Mouse (Mus musculus) olfactory bulb, adult 2 months (tissue): ENCODE data around the gene Trmt1. TPM values are rescaled to one million over a fixed set of nuclear protein-coding genes. Genes with fewer than 3 reads are reported as not detected.
A peak's percentile ranks its signal among the peaks of the same experiment; 100 is the strongest.

ENCODE experiments used
- H3K27ac ChIP-seq: fragments of 200-500 bp; 2 replicates; pipeline ENCODE4 v1.5.1; 2012; ENCODE audit warnings: low read depth, low read length; ENCODE audit not compliant: insufficient read depth
- H3K4me1 ChIP-seq: fragments of 200-500 bp; 2 replicates; pipeline ENCODE4 v1.6.1; 2012; ENCODE audit warnings: low read length; ENCODE audit not compliant: control insufficient read depth, insufficient read depth
- H3K4me3 ChIP-seq: fragments of 200-500 bp; 2 replicates; pipeline ENCODE4 v1.5.1; 2012; ENCODE audit warnings: mild to moderate bottlenecking, low read depth, low read length, moderate library complexity; ENCODE audit not compliant: insufficient read depth
- CTCF ChIP-seq: fragments of 200-500 bp; IDR thresholded peaks from 2 replicates; pipeline ENCODE4 v1.5.1; 2012; ENCODE audit warnings: low read depth, mild to moderate bottlenecking, low read length, moderate library complexity; ENCODE audit not compliant: insufficient read depth
- POLR2A ChIP-seq: fragments of 200-500 bp; IDR thresholded peaks from 2 replicates; pipeline ENCODE4 v1.6.1; 2012; ENCODE audit warnings: mild to moderate bottlenecking, low read depth, low read length, moderate library complexity; ENCODE audit not compliant: insufficient read depth
- WGBS: fragments of 180-500 bp; shearing (Covaris S2); methylation state at CpG from one replicate; pipeline ENCODE4 v1.1.7; 2018; 5-methylcytosine and 5-hydroxymethylcytosine counted together
- polyA plus RNA-seq: library from polyadenylated mRNA; stranded (reverse); fragments of >200 nt; gene quantifications from 2 replicates; pipeline ENCODE4 v1.2.4, GENCODE M21; 2012; ENCODE audit warnings: low replicate concordance; ENCODE audit not compliant: missing spikeins, insufficient read depth, insufficient read length

Trmt1 gene
- polyA plus RNA-seq, 1 experiment = not detected

DNA sequence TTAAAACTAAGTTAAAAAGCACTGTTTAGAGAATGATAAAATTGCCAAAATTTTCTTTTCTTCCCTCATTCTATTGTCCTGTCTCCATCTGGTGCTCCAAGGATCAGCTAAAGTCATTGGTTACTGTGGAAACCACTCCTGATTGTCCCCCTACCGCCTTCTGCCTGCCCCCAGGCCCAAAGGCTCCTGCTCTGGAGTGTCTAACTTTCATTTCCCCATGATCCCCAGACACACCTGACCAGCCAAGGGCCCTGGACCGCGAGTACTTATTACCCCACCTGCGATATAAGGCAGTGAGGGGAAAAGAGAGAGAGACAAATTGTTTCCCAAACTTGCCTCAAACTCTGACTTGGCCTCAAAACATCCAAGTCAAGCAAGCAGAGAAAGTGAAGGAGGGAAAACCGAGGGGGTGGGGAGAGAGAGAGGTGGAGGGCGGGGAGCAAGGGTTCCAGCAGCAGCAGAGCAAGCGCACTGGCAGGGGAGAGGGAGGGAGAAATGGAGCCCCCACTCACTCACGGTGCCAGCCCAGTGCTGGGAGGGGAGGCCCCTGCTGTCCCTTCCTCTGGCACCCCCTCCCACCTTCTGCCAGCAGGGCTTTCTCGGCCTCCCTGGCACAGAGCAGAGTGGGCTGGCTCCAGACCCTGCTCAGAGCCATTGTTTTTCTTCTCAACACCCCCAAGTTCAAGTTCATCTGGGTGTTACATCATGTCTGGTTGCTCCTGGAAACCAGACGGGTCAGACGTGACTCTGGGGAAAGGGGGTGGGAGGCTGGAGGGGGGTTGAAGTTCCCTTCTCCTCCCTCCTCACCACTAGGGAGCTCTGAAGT, 26.0 kb downstream of the Trmt1 start:
- 36% methylated on average over 11 of the region's 11 CpGs for WGBS
- peaks cover 46% of the 10 kb centered on the region for H3K4me1 ChIP-seq
- 0 out of 2 replicates have a peak overlapping the region, but pooled peaks have one; percentile 25 for H3K27ac ChIP-seq
- TF ChIP-seq CTCF = no peak
- TF ChIP-seq POLR2A = no peak
- H3K4me3 ChIP-seq = no peak overlapping the region

DNA sequence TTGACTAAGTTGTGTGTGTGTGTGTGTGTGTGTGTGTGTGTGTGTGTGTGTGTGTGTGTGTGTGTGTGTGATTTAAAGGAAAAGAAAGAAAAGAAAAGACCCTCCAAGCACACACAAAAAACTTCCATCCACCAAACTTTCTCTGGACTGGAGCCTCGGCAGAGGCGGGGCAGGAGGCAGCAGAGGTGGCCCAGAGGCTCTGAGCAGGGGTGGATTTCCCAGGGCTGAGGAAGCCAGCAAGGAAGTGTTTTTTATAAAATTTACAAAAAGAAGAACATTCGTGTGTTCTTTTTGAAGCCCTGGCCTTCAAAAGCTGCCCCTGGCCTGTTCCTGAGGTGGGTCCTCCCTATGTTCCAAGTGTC, 26.6 kb downstream of the Trmt1 start:
- H3K4me3 ChIP-seq = no peak overlapping the region
- peaks cover 44% of the 10 kb centered on the region for H3K4me1 ChIP-seq
- 0 out of 2 replicates have a peak overlapping the region, but pooled peaks have one; percentile 55 for H3K27ac ChIP-seq
- TF ChIP-seq POLR2A (no peak), CTCF (no peak)
- WGBS = 52% methylated on average over 3 of the region's 3 CpGs

DNA sequence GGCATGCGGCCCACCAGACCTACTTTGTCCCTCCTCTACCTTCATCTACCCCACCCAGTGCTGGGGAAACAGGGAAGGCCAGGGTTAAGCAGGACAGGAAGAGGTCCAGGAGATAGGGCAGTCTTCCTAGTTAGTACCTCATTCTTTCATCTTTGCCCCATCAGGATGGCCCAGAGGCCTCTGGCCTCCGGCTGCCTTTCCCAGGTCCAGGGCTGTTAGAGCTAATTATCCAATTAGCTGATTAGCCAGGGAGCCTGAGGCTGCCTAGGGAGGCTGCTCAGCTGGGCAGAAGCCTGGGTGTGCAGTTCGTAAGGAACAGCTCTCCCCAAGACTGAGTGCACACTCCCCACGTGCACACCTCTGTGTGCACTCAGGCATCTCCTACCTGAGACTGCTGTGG, 27.3 kb downstream of the Trmt1 start:
- WGBS = 59% methylated on average over 4 of the region's 4 CpGs
- Histone ChIP-seq H3K4me1 (peaks cover 44% of the 10 kb centered on the region), H3K27ac (0 out of 2 replicates have a peak overlapping the region, but pooled peaks have one; percentile 55), H3K4me3 (no peak overlapping the region)
- TF ChIP-seq POLR2A = no peak
- no peak for TF ChIP-seq CTCF

DNA sequence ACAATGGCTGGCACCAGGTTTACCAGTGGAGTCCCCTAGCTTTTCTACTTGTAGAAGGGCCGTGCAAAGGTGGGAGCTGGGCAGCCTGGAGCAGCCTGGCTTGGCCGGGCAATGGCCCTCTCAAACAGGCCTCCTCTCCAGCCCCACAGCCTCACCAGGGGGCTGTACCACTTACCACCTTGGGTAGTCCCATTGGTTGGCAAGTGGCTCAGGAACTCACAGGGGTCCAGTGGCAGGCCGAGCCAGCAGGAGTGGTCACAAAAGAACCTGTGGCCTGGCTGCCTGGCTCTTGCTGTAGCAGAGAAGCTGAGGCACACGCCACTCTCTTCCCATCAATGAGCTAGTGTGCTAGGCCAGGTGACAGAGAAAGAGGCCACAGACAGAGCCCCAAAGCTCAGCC, 28.1 kb downstream of the Trmt1 start:
- Histone ChIP-seq H3K4me1 (peaks cover 41% of the 10 kb centered on the region), H3K27ac (no peak overlapping the region), H3K4me3 (no peak overlapping the region)
- TF ChIP-seq POLR2A = no peak
- no peak for TF ChIP-seq CTCF
- WGBS = 66% methylated on average over 4 of the region's 4 CpGs

DNA sequence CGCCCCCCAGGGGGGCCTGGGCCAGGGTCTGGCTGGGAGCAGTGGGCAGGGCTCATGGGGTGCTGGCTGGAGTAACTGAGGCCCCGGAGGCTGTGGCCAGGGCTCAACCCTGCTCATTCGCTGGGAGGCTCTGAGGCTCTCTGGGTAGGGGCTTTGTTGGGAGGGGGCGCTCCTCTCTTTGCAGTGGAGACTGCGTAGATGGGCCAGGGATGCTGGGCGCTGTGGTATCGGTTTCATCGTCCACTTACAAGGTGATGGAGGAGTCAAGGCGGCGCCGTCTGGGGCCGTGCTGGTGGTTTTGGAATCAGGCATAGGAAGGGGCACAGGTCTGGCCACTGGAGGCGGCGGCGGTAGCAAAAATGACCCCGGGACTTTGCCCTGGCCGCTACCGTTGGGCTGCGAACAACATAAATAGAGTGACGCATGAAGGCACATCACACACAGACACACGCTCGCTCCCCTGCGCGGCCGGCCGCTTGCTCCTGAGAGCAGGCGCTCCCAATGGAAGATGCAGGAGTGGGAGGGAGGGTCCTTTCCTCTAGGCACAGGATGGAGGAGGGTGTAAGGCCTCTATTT, 29.9 kb downstream of the Trmt1 start:
- TF ChIP-seq CTCF = no peak
- TF ChIP-seq POLR2A = no peak
- Histone ChIP-seq H3K27ac (no peak overlapping the region), H3K4me3 (no peak overlapping the region), H3K4me1 (peaks cover 37% of the 10 kb centered on the region)
- WGBS = 58% methylated on average over 27 of the region's 27 CpGs

DNA sequence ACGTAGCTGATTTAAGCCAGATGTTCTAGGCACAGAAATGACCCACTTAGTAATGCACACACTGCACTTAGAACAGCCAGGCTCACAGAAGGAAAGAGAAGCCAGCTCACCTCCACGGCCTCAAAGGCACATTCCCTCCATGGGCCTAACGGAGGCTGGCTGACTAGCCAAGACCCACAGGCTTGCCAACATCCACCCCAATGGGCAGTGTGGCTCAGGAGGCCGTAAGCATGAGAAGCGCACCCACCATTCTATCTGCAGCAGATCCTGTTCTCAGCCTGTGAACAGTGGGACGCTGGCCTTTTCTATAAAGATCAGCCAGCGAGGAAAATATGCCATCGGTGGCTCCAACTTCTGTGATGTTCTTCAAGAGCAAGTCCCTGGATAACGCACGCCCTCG, 30.7 kb downstream of the Trmt1 start:
- H3K4me3 ChIP-seq = no peak overlapping the region
- no peak overlapping the region for H3K27ac ChIP-seq
- WGBS = 74% methylated on average over 11 of the region's 11 CpGs
- H3K4me1 ChIP-seq = peaks cover 37% of the 10 kb centered on the region
- TF ChIP-seq POLR2A (no peak), CTCF (no peak)

DNA sequence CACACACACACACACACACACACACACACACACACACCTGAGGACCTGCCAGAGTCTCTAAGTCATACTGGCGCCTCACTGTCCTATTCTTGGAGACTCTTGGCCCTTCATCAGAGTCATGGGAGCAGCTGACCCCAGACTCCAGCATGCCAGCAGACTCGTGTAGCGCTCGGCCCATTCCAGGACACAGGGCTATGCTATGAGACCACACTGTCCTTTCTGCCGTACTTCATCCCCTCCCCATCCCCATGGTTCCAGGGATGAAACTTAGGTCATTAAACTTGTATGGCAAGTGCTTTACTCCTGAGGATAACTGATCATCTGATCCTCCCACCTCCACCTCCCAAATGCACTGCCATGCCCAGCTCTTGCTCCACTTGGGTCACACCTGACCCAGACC, 32.4 kb downstream of the Trmt1 start:
- H3K4me1 ChIP-seq = peaks cover 34% of the 10 kb centered on the region

DNA sequence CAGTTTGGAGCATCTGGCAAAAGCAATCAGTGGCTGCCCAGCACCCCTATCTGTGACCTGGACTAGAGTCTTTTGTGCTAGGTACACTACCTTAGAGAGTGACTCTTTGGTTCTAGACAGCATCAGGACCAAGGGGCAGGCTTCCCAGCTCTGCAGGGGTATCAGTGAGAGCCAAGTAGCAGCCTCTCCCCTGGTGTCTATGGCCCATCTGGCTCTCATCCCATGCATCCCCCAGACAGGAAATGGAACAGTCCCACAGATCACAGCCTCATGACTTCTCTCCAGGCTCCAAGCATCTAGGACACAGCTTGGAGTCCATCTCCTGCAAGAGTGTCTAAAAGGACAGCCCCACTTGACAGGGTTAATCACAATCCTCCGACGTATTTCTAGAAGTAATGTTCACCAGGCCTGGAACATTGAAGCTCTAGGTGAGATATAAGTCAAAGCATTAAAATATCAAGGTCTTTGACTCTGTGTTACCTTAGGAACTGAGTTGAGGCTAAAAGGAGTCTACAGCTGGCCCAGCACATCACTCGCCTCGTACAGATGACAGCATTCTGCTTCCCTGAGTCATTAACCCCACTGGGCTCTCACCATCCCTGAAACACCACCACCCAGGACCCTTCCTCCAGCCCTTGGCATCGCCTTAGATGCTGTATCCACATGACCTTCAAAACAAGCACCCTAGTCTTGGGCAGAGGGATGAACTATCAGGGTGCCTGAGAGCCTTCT, 33.0 kb downstream of the Trmt1 start:
- H3K27ac ChIP-seq = no peak overlapping the region
- 82% methylated on average over 5 of the region's 5 CpGs for WGBS

More for the DNA sequence above, 32.4 kb downstream of the Trmt1 start:
- H3K4me3 ChIP-seq = no peak overlapping the region
- no peak overlapping the region for H3K27ac ChIP-seq
- 89% methylated on average over 5 of the region's 5 CpGs for WGBS
- no peak for TF ChIP-seq CTCF
- TF ChIP-seq POLR2A = no peak

DNA sequence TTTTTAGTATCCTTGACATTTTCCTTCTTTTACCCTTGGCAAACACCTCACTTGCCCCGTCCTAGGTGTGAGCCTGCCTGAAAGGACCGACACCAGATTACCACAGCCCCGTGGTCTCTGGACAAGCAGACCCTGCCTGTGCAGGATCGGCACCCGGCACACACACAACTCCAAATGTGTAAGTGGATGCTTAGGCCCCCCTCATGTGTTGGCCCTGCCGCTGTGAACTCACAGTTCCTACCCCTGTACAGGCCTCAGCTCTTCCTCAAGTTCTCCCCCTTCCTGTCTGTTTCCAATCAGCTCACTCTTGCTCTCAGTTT, 36.4 kb downstream of the Trmt1 start:
- Histone ChIP-seq H3K27ac (peak overlapping the region; percentile 13; the same call in 1 of the 2 replicates), H3K4me1 (peaks cover 33% of the 10 kb centered on the region), H3K4me3 (no peak overlapping the region)
- 62% methylated on average over 6 of the region's 6 CpGs for WGBS
- no peak for TF ChIP-seq POLR2A
- TF ChIP-seq CTCF = no peak

More for the DNA sequence above, 33.0 kb downstream of the Trmt1 start:
- H3K4me1 ChIP-seq = peaks cover 34% of the 10 kb centered on the region
- TF ChIP-seq CTCF (no peak), POLR2A (no peak)
- H3K4me3 ChIP-seq = no peak overlapping the region
